Mouse (Mus musculus): ENCODE data around the gene Gm28230. TPM values are rescaled to one million over a fixed set of nuclear protein-coding genes. Genes with fewer than 3 reads are reported as not detected.

Gene Gm28230
- polyA plus RNA-seq, 1 experiment: not detected

GRCm38 (mm10) chr2:74727640-74728302 is 1.2 kb downstream of the Gm28230 start:
- TF ChIP-seq FOSL1 (IDR thresholded peaks at IDR 0.05; ENCODE audit: insufficient read depth, low read length, poor library complexity, severe bottlenecking): no peak
- no peak for TF ChIP-seq MYOG (IDR thresholded peaks at IDR 0.05; ENCODE audit: control insufficient read depth, extremely low read depth, insufficient read length)
- no peak for TF ChIP-seq MAX (IDR thresholded peaks at IDR 0.05)
- TF ChIP-seq USF1 (IDR thresholded peaks at IDR 0.05; ENCODE audit: low read depth): no peak
- TF ChIP-seq MYOD1 (IDR thresholded peaks at IDR 0.05; ENCODE audit: control insufficient read depth, insufficient read length, low read depth): no peak
- TF ChIP-seq CEBPB (IDR thresholded peaks at IDR 0.05; ENCODE audit: low read depth): no peak
- no peak for TF ChIP-seq CTCF (IDR thresholded peaks at IDR 0.05; ENCODE audit: control insufficient read depth, insufficient read depth, insufficient read length)
- Histone ChIP-seq H3ac (ENCODE audit: control insufficient read depth, insufficient read length, low read depth) (no peak overlapping the region), H3K27me3 (ENCODE audit: control insufficient read depth, insufficient read depth, insufficient read length) (peaks cover 73% of the 10 kb centered on the region), H3K36me3 (ENCODE audit: control insufficient read depth, insufficient read depth) (no peaks in the 10 kb centered on the region), H3K4me3 (ENCODE audit: insufficient read depth, poor library complexity, severe bottlenecking) (no peak overlapping the region), H3K79me3 (ENCODE audit: low read depth) (no peaks in the 10 kb centered on the region), H3K79me2 (ENCODE audit: control insufficient read depth, insufficient read depth) (no peaks in the 10 kb centered on the region)

DNA sequence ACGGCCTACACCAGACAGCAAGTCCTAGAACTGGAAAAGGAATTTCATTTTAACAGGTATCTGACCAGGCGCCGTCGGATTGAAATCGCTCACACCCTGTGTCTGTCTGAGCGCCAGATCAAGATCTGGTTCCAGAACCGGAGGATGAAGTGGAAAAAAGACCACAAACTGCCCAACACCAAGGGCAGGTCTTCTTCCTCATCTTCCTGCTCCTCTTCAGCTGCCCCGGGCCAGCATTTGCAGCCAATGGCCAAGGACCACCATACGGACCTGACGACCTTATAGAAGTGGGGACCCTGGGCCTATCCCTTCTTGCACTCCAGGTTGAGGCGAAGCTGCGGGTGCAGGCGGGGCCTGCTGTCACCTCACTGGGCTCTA is 1.8 kb downstream of the Gm28230 start:
- no peak overlapping the region for H3K4me3 ChIP-seq (ENCODE audit: insufficient read depth, poor library complexity, severe bottlenecking)
- peaks cover 72% of the 10 kb centered on the region for H3K27me3 ChIP-seq (ENCODE audit: control insufficient read depth, insufficient read depth, insufficient read length)
- no peak overlapping the region for H3ac ChIP-seq (ENCODE audit: control insufficient read depth, insufficient read length, low read depth)
- TF ChIP-seq FOSL1 (IDR thresholded peaks at IDR 0.05; ENCODE audit: insufficient read depth, low read length, poor library complexity, severe bottlenecking) (no peak), MYOD1 (IDR thresholded peaks at IDR 0.05; ENCODE audit: control insufficient read depth, insufficient read length, low read depth) (no peak), MYOG (IDR thresholded peaks at IDR 0.05; ENCODE audit: control insufficient read depth, extremely low read depth, insufficient read length) (no peak)
- H3K36me3 ChIP-seq (ENCODE audit: control insufficient read depth, insufficient read depth): no peaks in the 10 kb centered on the region
- no peaks in the 10 kb centered on the region for H3K79me2 ChIP-seq (ENCODE audit: control insufficient read depth, insufficient read depth)
- no peaks in the 10 kb centered on the region for H3K79me3 ChIP-seq (ENCODE audit: low read depth)

DNA sequence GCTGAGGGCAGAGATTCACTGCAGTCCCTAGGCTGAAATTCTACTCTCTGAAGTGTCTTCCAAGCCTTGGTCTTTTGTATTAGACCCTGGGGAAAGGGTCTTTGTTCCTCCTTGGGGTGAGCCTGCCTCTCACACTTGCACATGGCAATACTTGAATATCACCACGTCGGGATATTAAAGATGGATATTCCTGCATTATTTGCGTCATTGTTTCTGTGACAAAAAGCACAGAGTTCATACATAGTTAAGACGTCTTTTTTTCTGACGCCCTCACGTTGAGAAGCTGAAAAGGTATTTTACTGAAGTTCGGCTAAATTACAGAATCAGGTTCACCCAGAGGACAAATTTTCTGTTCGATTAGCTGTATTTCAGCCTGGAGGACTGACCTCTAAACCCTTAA is 3.8 kb downstream of the Gm28230 start:
- no peak for TF ChIP-seq USF1 (IDR thresholded peaks at IDR 0.05; ENCODE audit: low read depth)
- TF ChIP-seq CTCF (IDR thresholded peaks at IDR 0.05; ENCODE audit: control insufficient read depth, insufficient read depth, insufficient read length): no peak
- H3K79me2 ChIP-seq (ENCODE audit: control insufficient read depth, insufficient read depth): no peaks in the 10 kb centered on the region
- peaks cover 74% of the 10 kb centered on the region for H3K27me3 ChIP-seq (ENCODE audit: control insufficient read depth, insufficient read depth, insufficient read length)
- H3K4me3 ChIP-seq (ENCODE audit: insufficient read depth, poor library complexity, severe bottlenecking): no peak overlapping the region
- H3K79me3 ChIP-seq (ENCODE audit: low read depth): no peaks in the 10 kb centered on the region
- no peak overlapping the region for H3ac ChIP-seq (ENCODE audit: control insufficient read depth, insufficient read length, low read depth)
- H3K36me3 ChIP-seq (ENCODE audit: control insufficient read depth, insufficient read depth): no peaks in the 10 kb centered on the region

DNA sequence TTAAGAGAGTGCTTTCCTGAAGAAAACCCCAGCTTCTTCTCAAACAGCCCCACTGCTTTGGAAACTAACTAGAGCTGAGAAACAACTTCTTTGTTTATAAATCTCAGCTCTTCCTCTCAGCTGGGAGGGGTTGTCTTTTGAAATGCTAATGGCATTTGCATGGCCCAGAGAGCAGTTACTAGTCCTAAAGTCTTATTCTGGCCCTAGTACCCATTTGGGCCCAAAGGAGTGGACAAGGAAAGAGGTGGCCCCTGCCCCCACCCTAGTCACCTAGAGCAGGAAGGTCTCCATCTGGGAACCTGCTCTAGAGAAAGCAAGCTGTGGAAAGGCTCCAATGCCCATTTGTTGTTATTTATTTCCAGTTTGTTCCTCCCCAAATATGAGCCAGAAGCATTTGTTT is 4.5 kb downstream of the Gm28230 start:
- Histone ChIP-seq H3K36me3 (ENCODE audit: control insufficient read depth, insufficient read depth) (no peaks in the 10 kb centered on the region), H3K27me3 (ENCODE audit: control insufficient read depth, insufficient read depth, insufficient read length) (peaks cover 74% of the 10 kb centered on the region), H3K79me3 (ENCODE audit: low read depth) (no peaks in the 10 kb centered on the region), H3ac (ENCODE audit: control insufficient read depth, insufficient read length, low read depth) (no peak overlapping the region), H3K79me2 (ENCODE audit: control insufficient read depth, insufficient read depth) (no peaks in the 10 kb centered on the region), H3K4me3 (ENCODE audit: insufficient read depth, poor library complexity, severe bottlenecking) (no peak overlapping the region)
- TF ChIP-seq CEBPB (IDR thresholded peaks at IDR 0.05; ENCODE audit: low read depth): no peak
- TF ChIP-seq MYOG (IDR thresholded peaks at IDR 0.05; ENCODE audit: control insufficient read depth, extremely low read depth, insufficient read length): no peak
- TF ChIP-seq CTCF (IDR thresholded peaks at IDR 0.05; ENCODE audit: control insufficient read depth, insufficient read depth, insufficient read length): no peak
- no peak for TF ChIP-seq FOSL1 (IDR thresholded peaks at IDR 0.05; ENCODE audit: insufficient read depth, low read length, poor library complexity, severe bottlenecking)
- TF ChIP-seq USF1 (IDR thresholded peaks at IDR 0.05; ENCODE audit: low read depth): no peak
- TF ChIP-seq MYOD1 (IDR thresholded peaks at IDR 0.05; ENCODE audit: control insufficient read depth, insufficient read length, low read depth): no peak
- TF ChIP-seq MAX (IDR thresholded peaks at IDR 0.05): no peak

GRCm38 (mm10) chr2:74731799-74732512 is 5.4 kb downstream of the Gm28230 start:
- Histone ChIP-seq H3K79me2 (ENCODE audit: control insufficient read depth, insufficient read depth) (no peaks in the 10 kb centered on the region), H3K27me3 (ENCODE audit: control insufficient read depth, insufficient read depth, insufficient read length) (peaks cover 74% of the 10 kb centered on the region), H3K36me3 (ENCODE audit: control insufficient read depth, insufficient read depth) (no peaks in the 10 kb centered on the region), H3ac (ENCODE audit: control insufficient read depth, insufficient read length, low read depth) (no peak overlapping the region), H3K4me3 (ENCODE audit: insufficient read depth, poor library complexity, severe bottlenecking) (no peak overlapping the region), H3K79me3 (ENCODE audit: low read depth) (no peaks in the 10 kb centered on the region)
- TF ChIP-seq MYOG (IDR thresholded peaks at IDR 0.05; ENCODE audit: control insufficient read depth, extremely low read depth, insufficient read length) (no peak), CEBPB (IDR thresholded peaks at IDR 0.05; ENCODE audit: low read depth) (no peak), CTCF (IDR thresholded peaks at IDR 0.05; ENCODE audit: control insufficient read depth, insufficient read depth, insufficient read length) (no peak), MYOD1 (IDR thresholded peaks at IDR 0.05; ENCODE audit: control insufficient read depth, insufficient read length, low read depth) (no peak), USF1 (IDR thresholded peaks at IDR 0.05; ENCODE audit: low read depth) (no peak), FOSL1 (IDR thresholded peaks at IDR 0.05; ENCODE audit: insufficient read depth, low read length, poor library complexity, severe bottlenecking) (no peak), MAX (IDR thresholded peaks at IDR 0.05) (no peak)
